Mouse (Mus musculus) MEL (cell line): ENCODE data around the gene 1700024G13Rik. TPM values are rescaled to one million over a fixed set of nuclear protein-coding genes. Genes with fewer than 3 reads are reported as not detected.

Source experiments
- DNase-seq: peaks from one replicate; pipeline ENCODE4 v3.0.0; 2011; ENCODE audit warnings: low read depth, low spot score
- H3K27ac ChIP-seq: 2 replicates; pipeline ENCODE4 v1.5.1; 2012; ENCODE audit warnings: low read depth, mild to moderate bottlenecking, control low read depth, low read length, moderate library complexity; ENCODE audit not compliant: control insufficient read depth
- H3K27me3 ChIP-seq, 2 experiments: fragments of 150-350 bp in 1 of 2; sonication (generic) in 1 of 2; 2 replicates each; pipeline ENCODE4 v1.6.1; 2012; ENCODE audit warnings: low read length in 2 of 2, mild to moderate bottlenecking in 2 of 2, improper control_type of control experiment in 1 of 2, moderate library complexity in 1 of 2; ENCODE audit not compliant: insufficient read depth in 2 of 2, control insufficient read depth in 1 of 2
- H3K36me3 ChIP-seq, 2 experiments: 2 replicates each; pipeline ENCODE4 v1.6.1; 2012 to 2014; ENCODE audit warnings: low read length in 2 of 2, improper control_type of control experiment in 1 of 2, inconsistent platforms in 1 of 2, mild to moderate bottlenecking in 1 of 2; ENCODE audit not compliant: insufficient read depth in 2 of 2, control insufficient read depth in 1 of 2
- H3K4me1 ChIP-seq, 2 experiments: fragments of 150-350 bp in 1 of 2; sonication (generic) in 1 of 2; 2 replicates each; pipeline ENCODE4 v1.6.1; 2012; ENCODE audit warnings: low read length in 2 of 2, improper control_type of control experiment in 1 of 2, mild to moderate bottlenecking in 1 of 2; ENCODE audit not compliant: insufficient read depth in 2 of 2, control insufficient read depth in 1 of 2
- H3K4me3 ChIP-seq, 2 experiments: fragments of 150-350 bp in 1 of 2; sonication (generic) in 1 of 2; 2 replicates each; pipeline ENCODE4 v1.5.1; 2012; ENCODE audit warnings: low read depth in 2 of 2, low read length in 2 of 2, mild to moderate bottlenecking in 2 of 2, moderate library complexity in 2 of 2, control low read depth in 1 of 2, improper control_type of control experiment in 1 of 2; ENCODE audit not compliant: control insufficient read depth in 1 of 2, insufficient read depth in 1 of 2
- H3K79me2 ChIP-seq: 2 replicates; pipeline ENCODE4 v1.6.1; 2012; ENCODE audit warnings: mild to moderate bottlenecking, low read length, moderate library complexity; ENCODE audit not compliant: control insufficient read depth, poor library complexity, insufficient read depth
- H3K9ac ChIP-seq: 2 replicates; pipeline ENCODE4 v1.6.1; 2012; ENCODE audit warnings: low read depth, mild to moderate bottlenecking, control low read depth, low read length, moderate library complexity; ENCODE audit not compliant: control insufficient read depth, poor library complexity, severe bottlenecking
- H3K9me3 ChIP-seq: fragments of 150-350 bp; sonication (generic); replicated peaks from 2 replicates; pipeline ENCODE4 v1.6.1; 2012; ENCODE audit warnings: mild to moderate bottlenecking, low read length, improper control_type of control experiment, moderate library complexity; ENCODE audit not compliant: insufficient read depth
- BHLHE40 ChIP-seq: IDR thresholded peaks from 2 replicates; pipeline ENCODE4 v1.6.1; 2012; ENCODE audit warnings: low read depth, mild to moderate bottlenecking, inconsistent platforms, low read length, improper control_type of control experiment, borderline replicate concordance
- CHD1 ChIP-seq: IDR thresholded peaks from 2 replicates; pipeline ENCODE4 v1.6.1; 2012; ENCODE audit warnings: low read depth, mild to moderate bottlenecking, inconsistent platforms, low read length, improper control_type of control experiment
- CHD2 ChIP-seq: IDR thresholded peaks from 2 replicates; pipeline ENCODE4 v1.6.1; 2011; ENCODE audit warnings: low read length, improper control_type of control experiment
- ELF1 ChIP-seq: IDR thresholded peaks from 2 replicates; pipeline ENCODE4 v1.6.1; 2014; ENCODE audit warnings: low read depth, mild to moderate bottlenecking, inconsistent platforms, low read length, improper control_type of control experiment, moderate library complexity
- ETS1 ChIP-seq: IDR thresholded peaks from 2 replicates; pipeline ENCODE4 v1.6.1; 2012; ENCODE audit warnings: low read depth, mild to moderate bottlenecking, inconsistent platforms, low read length, improper control_type of control experiment, moderate library complexity
- GABPA ChIP-seq: IDR thresholded peaks from 2 replicates; pipeline ENCODE4 v1.6.1; 2012; ENCODE audit warnings: low read depth, mild to moderate bottlenecking, inconsistent platforms, low read length, improper control_type of control experiment, moderate library complexity
- GATA1 ChIP-seq: IDR thresholded peaks from 2 replicates; pipeline ENCODE4 v1.6.1; 2011; ENCODE audit warnings: low read depth, low read length, improper control_type of control experiment
- JUND ChIP-seq: IDR thresholded peaks from 2 replicates; pipeline ENCODE4 v1.6.1; 2011; ENCODE audit warnings: low read depth, mild to moderate bottlenecking, improper control_type of control experiment, low read length
- KAT2A ChIP-seq: conservative IDR thresholded peaks from 2 replicates; pipeline ENCODE4 v1.6.1; 2012; ENCODE audit warnings: low read depth, low read length, improper control_type of control experiment, inconsistent platforms
- MAFK ChIP-seq: IDR thresholded peaks from 2 replicates; pipeline ENCODE4 v1.6.1; 2011; ENCODE audit warnings: low read depth, mild to moderate bottlenecking, low read length, improper control_type of control experiment, borderline replicate concordance
- MAX ChIP-seq: IDR thresholded peaks from 2 replicates; pipeline ENCODE4 v1.6.1; 2011; ENCODE audit warnings: low read length, improper control_type of control experiment
- MAZ ChIP-seq: IDR thresholded peaks from 2 replicates; pipeline ENCODE4 v1.6.1; 2012; ENCODE audit warnings: low read depth, mild to moderate bottlenecking, inconsistent platforms, low read length, improper control_type of control experiment
- MEF2A ChIP-seq: IDR thresholded peaks from 2 replicates; pipeline ENCODE4 v1.6.1; 2014; ENCODE audit warnings: low read depth, mild to moderate bottlenecking, inconsistent platforms, low read length, improper control_type of control experiment; ENCODE audit not compliant: poor library complexity, insufficient replicate concordance, severe bottlenecking; ENCODE audit errors: extremely low read depth
- MXI1 ChIP-seq: IDR thresholded peaks from 2 replicates; pipeline ENCODE4 v1.6.1; 2011; ENCODE audit warnings: mild to moderate bottlenecking, low read depth, low read length, improper control_type of control experiment
- MYB ChIP-seq: IDR thresholded peaks from 2 replicates; pipeline ENCODE4 v1.6.1; 2011; ENCODE audit warnings: mild to moderate bottlenecking, low read depth, low read length, improper control_type of control experiment
- NRF1 ChIP-seq: IDR thresholded peaks from 2 replicates; pipeline ENCODE4 v1.6.1; 2014; ENCODE audit warnings: low read depth, mild to moderate bottlenecking, inconsistent platforms, low read length, improper control_type of control experiment, moderate library complexity; ENCODE audit not compliant: poor library complexity, insufficient read depth, severe bottlenecking
- POLR2A ChIP-seq, 2 experiments: IDR thresholded peaks; 2 replicates each; pipeline ENCODE4 v1.6.1; 2011 to 2012; ENCODE audit warnings: low read length in 2 of 2, mild to moderate bottlenecking in 2 of 2, control low read depth in 1 of 2, improper control_type of control experiment in 1 of 2, low read depth in 1 of 2, moderate library complexity in 1 of 2; ENCODE audit not compliant: control insufficient read depth in 1 of 2, insufficient read depth in 1 of 2, poor library complexity in 1 of 2
- POLR2AphosphoS2 ChIP-seq: IDR thresholded peaks from 2 replicates; pipeline ENCODE4 v1.6.1; 2011; ENCODE audit warnings: low read length, improper control_type of control experiment
- RAD21 ChIP-seq: IDR thresholded peaks from 2 replicates; pipeline ENCODE4 v1.6.1; 2011; ENCODE audit warnings: mild to moderate bottlenecking, low read depth, low read length, improper control_type of control experiment
- RCOR1 ChIP-seq: IDR thresholded peaks from 2 replicates; pipeline ENCODE4 v1.6.1; 2012; ENCODE audit warnings: low read depth, mild to moderate bottlenecking, inconsistent platforms, low read length, improper control_type of control experiment
- SMC3 ChIP-seq: IDR thresholded peaks from 2 replicates; pipeline ENCODE4 v1.6.1; 2011; ENCODE audit warnings: low read depth, low read length, improper control_type of control experiment
- TAL1 ChIP-seq: IDR thresholded peaks from 2 replicates; pipeline ENCODE4 v1.6.1; 2012; ENCODE audit warnings: mild to moderate bottlenecking, inconsistent platforms, low read length, moderate library complexity, mixed read lengths
- TBP ChIP-seq: IDR thresholded peaks from 2 replicates; pipeline ENCODE4 v1.8.0; 2011; ENCODE audit warnings: low read depth, low read length, improper control_type of control experiment
- TCF12 ChIP-seq: IDR thresholded peaks from 2 replicates; pipeline ENCODE4 v1.6.1; 2014; ENCODE audit warnings: low read depth, mild to moderate bottlenecking, inconsistent platforms, low read length, improper control_type of control experiment, moderate library complexity
- UBTF ChIP-seq: IDR thresholded peaks from 2 replicates; pipeline ENCODE4 v1.6.1; 2012; ENCODE audit warnings: low read depth, mild to moderate bottlenecking, inconsistent platforms, low read length, improper control_type of control experiment, moderate library complexity, borderline replicate concordance; ENCODE audit not compliant: insufficient read depth
- USF2 ChIP-seq, 2 experiments: IDR thresholded peaks; 2 replicates each; pipeline ENCODE4 v1.6.1; 2011 to 2012; ENCODE audit warnings: improper control_type of control experiment in 2 of 2, low read length in 2 of 2, borderline replicate concordance in 1 of 2, inconsistent platforms in 1 of 2, low read depth in 1 of 2, mild to moderate bottlenecking in 1 of 2; ENCODE audit not compliant: insufficient read depth in 1 of 2
- ZC3H11A ChIP-seq: IDR thresholded peaks from 2 replicates; pipeline ENCODE4 v1.6.1; 2012; ENCODE audit warnings: low read depth, mild to moderate bottlenecking, inconsistent platforms, low read length, improper control_type of control experiment
- ZMIZ1 ChIP-seq: IDR thresholded peaks from 2 replicates; pipeline ENCODE4 v1.6.1; 2012; ENCODE audit warnings: low read depth, mild to moderate bottlenecking, inconsistent platforms, low read length, improper control_type of control experiment, moderate library complexity
- ZNF384 ChIP-seq: IDR thresholded peaks from 2 replicates; pipeline ENCODE4 v1.6.1; 2012; ENCODE audit warnings: low read depth, mild to moderate bottlenecking, inconsistent platforms, low read length, improper control_type of control experiment
- polyA plus RNA-seq, 2 experiments: library from polyadenylated mRNA; stranded (reverse) in 1 of 2; unstranded in 1 of 2; fragments of >175 nt in 1 of 2; fragments of >200 nt in 1 of 2; gene quantifications; 2 replicates each; pipeline versions ENCODE4 v1.2.1 to v1.2.4; 2012; ENCODE audit warnings: low replicate concordance in 2 of 2, low read depth in 1 of 2; ENCODE audit not compliant: insufficient read length in 2 of 2, insufficient read depth in 1 of 2, missing spikeins in 1 of 2
- total RNA-seq: library from RNA; depleted of rRNA; stranded (reverse); fragments of 300-350 nt; gene quantifications from 2 replicates; pipeline ENCODE4 v1.2.3, GENCODE M21; 2012

The 1700024G13Rik gene
- total and polyA plus RNA-seq, 3 experiments, result not detected

GRCm38 (mm10) chr14:32344694-32345093 is 43.5 kb downstream of the 1700024G13Rik start:
- Histone ChIP-seq H3K79me2 (no peaks in the 10 kb centered on the region), H3K27me3 (no peaks in the 10 kb centered on the region), H3K4me1 (no peaks in the 10 kb centered on the region), H3K9ac (no peak overlapping the region), H3K36me3 (no peaks in the 10 kb centered on the region), H3K4me3 (no peak overlapping the region), H3K27ac (no peak overlapping the region), H3K9me3 (no peaks in the 10 kb centered on the region)
- no peak for TF ChIP-seq GATA1
- no peak for TF ChIP-seq POLR2A (IDR thresholded peaks at IDR 0.05; ENCODE audit: control insufficient read depth in 1 of 2, insufficient read depth in 1 of 2, low read depth in 1 of 2, low read length in 2 of 2, poor library complexity in 1 of 2)
- no peak for TF ChIP-seq BHLHE40
- TF ChIP-seq TCF12, result no peak
- no peak for TF ChIP-seq ZC3H11A
- no peak for TF ChIP-seq KAT2A
- TF ChIP-seq MXI1, result no peak
- no peak for TF ChIP-seq USF2 (IDR thresholded peaks at IDR 0.05; ENCODE audit: borderline replicate concordance in 1 of 2, insufficient read depth in 1 of 2, low read depth in 1 of 2, low read length in 2 of 2)
- TF ChIP-seq JUND, result no peak
- no peak for TF ChIP-seq POLR2AphosphoS2
- TF ChIP-seq GABPA, result no peak
- no peak for TF ChIP-seq UBTF
- TF ChIP-seq TAL1, result no peak
- no peak for TF ChIP-seq CHD1
- no peak for TF ChIP-seq RAD21
- TF ChIP-seq TBP, result no peak
- no peak for TF ChIP-seq MAX
- no peak for DNase-seq

GRCm38 (mm10) chr14:32344176-32344575 is 44.0 kb downstream of the 1700024G13Rik start:
- Histone ChIP-seq H3K36me3 (no peaks in the 10 kb centered on the region), H3K9ac (no peak overlapping the region), H3K4me1 (no peaks in the 10 kb centered on the region), H3K27ac (no peak overlapping the region), H3K9me3 (no peaks in the 10 kb centered on the region), H3K27me3 (no peaks in the 10 kb centered on the region)
- no peak for DNase-seq
- TF ChIP-seq KAT2A (no peak), ZMIZ1 (no peak), ELF1 (no peak), POLR2AphosphoS2 (no peak), MAZ (no peak), SMC3 (no peak), TAL1 (no peak), RCOR1 (no peak), MYB (no peak), MEF2A (no peak), ETS1 (no peak), CHD2 (no peak), JUND (no peak), MAFK (no peak), ZNF384 (no peak), MAX (no peak), NRF1 (no peak), UBTF (no peak), RAD21 (no peak)
- TF ChIP-seq, all 39 proteins: peak for 0
- no peak overlapping the region for H3K4me3 ChIP-seq
- H3K79me2 ChIP-seq, result no peaks in the 10 kb centered on the region
